19 mouse cellular contexts compared by ENCODE assay signal in genomic region chr14:40816715-40817114, GRCm38 (mm10).
DNase-seq lines count a peak whose midpoint lies in the region; ATAC-seq lines count a peak whose summit lies in the region.
"Had no signal": no experiment of that assay in that cellular context is flagged by ENCODE, and none has a peak within 500 bp of the region (broad histone marks: within the 10 kb centered on the region; RNA-seq: fewer than 3 reads in every experiment).

No protein-coding gene starts in this region.

- ATAC-seq in forebrain, embryonic 14.5 days: no peak
- ATAC-seq in forebrain, embryonic 11.5 days (replicated peaks; ENCODE audit: low FRiP score): no peak
- ATAC-seq: intestine, embryonic 15.5 days had no signal

- peak; percentile 14 for DNase-seq in forebrain, embryonic 14.5 days (ENCODE audit: low spot score)
- DNase-seq in forebrain, embryonic 11.5 days (ENCODE audit: low spot score): no peak
- peak; percentile 7 to 29 for DNase-seq in frontal cortex, postnatal 36 days (ENCODE audit: low spot score in 2 of 2)
- no peak for DNase-seq in frontal cortex, postnatal 10 days (ENCODE audit: low spot score in 2 of 2)
- DNase-seq in right cerebral cortex, adult 18-20 months: peak; percentile 4
- no peak for DNase-seq in right cerebral cortex, postnatal 25 days
- DNase-seq in gastrocnemius, postnatal 4 days (ENCODE audit: low spot score in 2 of 2): no peak
- DNase-seq: adrenal gland, postnatal 10 days; B cell, adult 2 months; cerebellum, adult 2 months; cerebellum, postnatal 10 days; gastrocnemius, postnatal 36 days; heart, adult 18-20 months; heart, postnatal 10 days; heart, postnatal 4 days had no signal

- no peak overlapping the region for H3K9ac ChIP-seq in forebrain, embryonic 14.5 days (ENCODE audit: low read length)
- no peak overlapping the region for H3K9ac ChIP-seq in forebrain, embryonic 11.5 days (ENCODE audit: low read length)
- H3K9ac ChIP-seq: hindbrain, embryonic 12.5 days; intestine, embryonic 15.5 days had no signal

- H3K4me3 ChIP-seq in forebrain, embryonic 14.5 days (ENCODE audit: low read depth, low read length): no peak overlapping the region
- no peak overlapping the region for H3K4me3 ChIP-seq in forebrain, embryonic 11.5 days (ENCODE audit: low read depth, low read length)
- H3K4me3 ChIP-seq: embryonic facial prominence, embryonic 10.5 days; heart, embryonic 10.5 days; hindbrain, embryonic 12.5 days; intestine, embryonic 15.5 days had no signal

- 89% methylated on average over 5 of the region's 5 CpGs for WGBS in forebrain, embryonic 14.5 days
- 91% methylated on average over 5 of the region's 5 CpGs for WGBS in forebrain, embryonic 11.5 days

- no peaks in the 10 kb centered on the region for H3K36me3 ChIP-seq in forebrain, embryonic 14.5 days (ENCODE audit: control insufficient read depth, insufficient read depth, low read length)
- no peaks in the 10 kb centered on the region for H3K36me3 ChIP-seq in forebrain, embryonic 11.5 days (ENCODE audit: control insufficient read depth, insufficient read depth, low read length)
- H3K36me3 ChIP-seq: embryonic facial prominence, embryonic 10.5 days; heart, embryonic 10.5 days; intestine, embryonic 15.5 days had no signal

- H3K4me2 ChIP-seq in forebrain, embryonic 14.5 days (ENCODE audit: low read length): no peak overlapping the region
- no peak overlapping the region for H3K4me2 ChIP-seq in forebrain, embryonic 11.5 days (ENCODE audit: low read depth, low read length, severe bottlenecking)
- H3K4me2 ChIP-seq: hindbrain, embryonic 12.5 days; intestine, embryonic 15.5 days had no signal

- no peaks in the 10 kb centered on the region for H3K4me1 ChIP-seq in forebrain, embryonic 14.5 days (ENCODE audit: control insufficient read depth, insufficient read depth, low read length)
- H3K4me1 ChIP-seq in forebrain, embryonic 11.5 days (replicated peaks; ENCODE audit: control insufficient read depth, insufficient read depth, low read length): no peaks in the 10 kb centered on the region
- H3K4me1 ChIP-seq: embryonic facial prominence, embryonic 10.5 days; heart, embryonic 10.5 days; hindbrain, embryonic 12.5 days; intestine, embryonic 15.5 days had no signal

- H3K27me3 ChIP-seq in forebrain, embryonic 14.5 days (replicated peaks; ENCODE audit: control insufficient read depth, insufficient read depth, low read length): no peaks in the 10 kb centered on the region
- no peaks in the 10 kb centered on the region for H3K27me3 ChIP-seq in forebrain, embryonic 11.5 days (ENCODE audit: control insufficient read depth, insufficient read depth, low read length)
- H3K27me3 ChIP-seq: intestine, embryonic 15.5 days had no signal

- H3K9me3 ChIP-seq in forebrain, embryonic 14.5 days (replicated peaks; ENCODE audit: control insufficient read depth, low read length): no peaks in the 10 kb centered on the region
- no peaks in the 10 kb centered on the region for H3K9me3 ChIP-seq in forebrain, embryonic 11.5 days (ENCODE audit: control insufficient read depth, low read length)
- H3K9me3 ChIP-seq: embryonic facial prominence, embryonic 10.5 days; heart, embryonic 10.5 days; hindbrain, embryonic 12.5 days; intestine, embryonic 15.5 days had no signal

- no peak overlapping the region for H3K27ac ChIP-seq in forebrain, embryonic 14.5 days (ENCODE audit: low read depth, low read length)
- H3K27ac ChIP-seq in forebrain, embryonic 11.5 days (ENCODE audit: low read depth, low read length): no peak overlapping the region
- H3K27ac ChIP-seq: embryonic facial prominence, embryonic 10.5 days; heart, embryonic 10.5 days; hindbrain, embryonic 12.5 days; intestine, embryonic 15.5 days had no signal

Comparison
In these comparisons a context has a peak if more than half of its experiments do, and no peak if none do; other contexts are left out.
1. DNase-seq: peak in forebrain, embryonic 14.5 days (single experiment), frontal cortex, postnatal 36 days (2 of 2) and right cerebral cortex, adult 18-20 months (single experiment); none in forebrain, embryonic 11.5 days (single experiment), frontal cortex, postnatal 10 days (0 of 2), right cerebral cortex, postnatal 25 days (single experiment) and gastrocnemius, postnatal 4 days (0 of 2).